Mouse (Mus musculus) liver, embryonic 12.5 days (tissue): ENCODE measurements around the gene Car4. TPM values are rescaled to one million over a fixed set of nuclear protein-coding genes. Genes with fewer than 3 reads are reported as not detected.

Experiments
- ATAC-seq: fragments of 200-750 bp; cut with Nextera tagmentation; 2 replicates; pipeline ENCODE4 v1.8.0; 2017; ENCODE audit warnings: moderate number of reproducible peaks, mild to moderate bottlenecking, moderate library complexity
- H3K27ac ChIP-seq: fragments of 300-500 bp; sonication (generic); 2 replicates; pipeline ENCODE4 v1.5.1; 2016; ENCODE audit warnings: mild to moderate bottlenecking
- H3K27me3 ChIP-seq: fragments of 300-500 bp; sonication (generic); replicated peaks from 2 replicates; pipeline ENCODE4 v1.6.1; 2016; ENCODE audit warnings: mild to moderate bottlenecking, moderate library complexity
- H3K36me3 ChIP-seq: fragments of 300-500 bp; sonication (generic); 2 replicates; pipeline ENCODE4 v1.6.1; 2016; ENCODE audit warnings: mild to moderate bottlenecking, moderate library complexity
- H3K4me1 ChIP-seq: fragments of 300-500 bp; sonication (generic); 2 replicates; pipeline ENCODE4 v1.6.1; 2016
- H3K4me2 ChIP-seq: fragments of 300-500 bp; sonication (generic); 2 replicates; pipeline ENCODE4 v1.6.1; 2016; ENCODE audit warnings: mild to moderate bottlenecking, moderate library complexity
- H3K4me3 ChIP-seq: fragments of 300-500 bp; sonication (generic); 2 replicates; pipeline ENCODE4 v1.5.1; 2016; ENCODE audit warnings: mild to moderate bottlenecking, moderate library complexity
- H3K9ac ChIP-seq: fragments of 300-500 bp; sonication (generic); 2 replicates; pipeline ENCODE4 v1.6.1; 2016; ENCODE audit warnings: mild to moderate bottlenecking, moderate library complexity
- H3K9me3 ChIP-seq: fragments of 300-500 bp; sonication (generic); replicated peaks from 2 replicates; pipeline ENCODE4 v1.6.1; 2016; ENCODE audit warnings: mild to moderate bottlenecking, moderate library complexity
- WGBS: fragments of 180-500 bp; shearing (Covaris S2); methylation state at CpG from one replicate; pipeline ENCODE4 v1.1.7; 2016; ENCODE audit not compliant: insufficient replicate concordance; 5-methylcytosine and 5-hydroxymethylcytosine counted together
- polyA plus RNA-seq: library from polyadenylated mRNA; unstranded; fragments of >200 nt; fragmentation: Nextera tagmentation; extraction: Ambion mirVana; gene quantifications from 2 replicates; pipeline ENCODE4 v1.2.1, GENCODE M21; 2016

Gene Car4
- polyA plus RNA-seq, 1 experiment from 2014 or later, result 3.1 TPM

- H3K4me3 ChIP-seq, result no peak overlapping the region
- no peak overlapping the region for H3K9ac ChIP-seq
- H3K27me3 ChIP-seq, result peaks cover 79% of the 10 kb centered on the region
- ATAC-seq, result no peak
- no peaks in the 10 kb centered on the region for H3K36me3 ChIP-seq
- WGBS, result 34% methylated on average over 5 of the region's 5 CpGs
- no peak overlapping the region for H3K4me2 ChIP-seq
- no peaks in the 10 kb centered on the region for H3K9me3 ChIP-seq
- H3K4me1 ChIP-seq, result peaks cover 26% of the 10 kb centered on the region
- no peak overlapping the region for H3K27ac ChIP-seq
Observed at GRCm38 (mm10) chr11:84959181-84959580, 1.6 kb downstream of the Car4 start.

GRCm38 (mm10) chr11:84959701-84960181 is 2.2 kb downstream of the Car4 start:
- no peak overlapping the region for H3K4me2 ChIP-seq

GRCm38 (mm10) chr11:84960291-84960690 is 2.7 kb downstream of the Car4 start:
- Histone ChIP-seq H3K36me3 (no peaks in the 10 kb centered on the region), H3K27ac (no peak overlapping the region), H3K4me3 (no peak overlapping the region), H3K9me3 (no peaks in the 10 kb centered on the region), H3K27me3 (peaks cover 71% of the 10 kb centered on the region), H3K4me2 (no peak overlapping the region), H3K4me1 (peaks cover 29% of the 10 kb centered on the region), H3K9ac (no peak overlapping the region)
- 29% methylated on average over 3 of the region's 3 CpGs for WGBS
- no peak for ATAC-seq

More at GRCm38 (mm10) chr11:84959701-84960181, 2.2 kb downstream of the Car4 start:
- no peaks in the 10 kb centered on the region for H3K36me3 ChIP-seq
- 13% methylated on average over 9 of the region's 9 CpGs for WGBS
- H3K27me3 ChIP-seq, result peaks cover 77% of the 10 kb centered on the region
- no peak overlapping the region for H3K27ac ChIP-seq
- no peaks in the 10 kb centered on the region for H3K9me3 ChIP-seq
- no peak overlapping the region for H3K4me3 ChIP-seq
- no peak overlapping the region for H3K9ac ChIP-seq
- peaks cover 26% of the 10 kb centered on the region for H3K4me1 ChIP-seq
- ATAC-seq, result no peak

- peaks cover 68% of the 10 kb centered on the region for H3K27me3 ChIP-seq
- ATAC-seq, result no peak
- H3K4me2 ChIP-seq, result no peak overlapping the region
- 40% methylated on average over 6 of the region's 6 CpGs for WGBS
- no peak overlapping the region for H3K4me3 ChIP-seq
- no peaks in the 10 kb centered on the region for H3K36me3 ChIP-seq
- no peaks in the 10 kb centered on the region for H3K9me3 ChIP-seq
- no peak overlapping the region for H3K9ac ChIP-seq
- peaks cover 29% of the 10 kb centered on the region for H3K4me1 ChIP-seq
- H3K27ac ChIP-seq, result no peak overlapping the region
Observed at GRCm38 (mm10) chr11:84960780-84961179, 3.2 kb downstream of the Car4 start.

- Histone ChIP-seq H3K4me3 (no peak overlapping the region), H3K4me2 (no peak overlapping the region), H3K9me3 (no peaks in the 10 kb centered on the region), H3K4me1 (peaks cover 29% of the 10 kb centered on the region), H3K27ac (no peak overlapping the region), H3K36me3 (no peaks in the 10 kb centered on the region), H3K9ac (no peak overlapping the region), H3K27me3 (peaks cover 60% of the 10 kb centered on the region)
- WGBS, result 77% methylated on average over 4 of the region's 4 CpGs
- ATAC-seq, result no peak
Observed at GRCm38 (mm10) chr11:84961571-84961970, 4.0 kb downstream of the Car4 start.

- Histone ChIP-seq H3K9ac (no peak overlapping the region), H3K4me1 (peaks cover 34% of the 10 kb centered on the region), H3K4me3 (no peak overlapping the region), H3K9me3 (no peaks in the 10 kb centered on the region), H3K36me3 (no peaks in the 10 kb centered on the region), H3K27ac (no peak overlapping the region), H3K27me3 (peaks cover 50% of the 10 kb centered on the region), H3K4me2 (no peak overlapping the region)
- 77% methylated on average over 4 of the region's 4 CpGs for WGBS
- ATAC-seq, result no peak
Observed at GRCm38 (mm10) chr11:84962536-84962935, 5.0 kb downstream of the Car4 start.

GRCm38 (mm10) chr11:84963556-84963955 is 6.0 kb downstream of the Car4 start:
- H3K4me2 ChIP-seq, result no peak overlapping the region
- H3K27ac ChIP-seq, result no peak overlapping the region
- 65% methylated on average over 3 of the region's 3 CpGs for WGBS
- H3K9me3 ChIP-seq, result no peaks in the 10 kb centered on the region
- no peaks in the 10 kb centered on the region for H3K36me3 ChIP-seq
- H3K27me3 ChIP-seq, result peaks cover 40% of the 10 kb centered on the region
- H3K4me3 ChIP-seq, result no peak overlapping the region
- no peak overlapping the region for H3K9ac ChIP-seq
- peaks cover 27% of the 10 kb centered on the region for H3K4me1 ChIP-seq
- ATAC-seq, result no peak

- Histone ChIP-seq H3K27ac (no peak overlapping the region), H3K27me3 (peaks cover 9% of the 10 kb centered on the region), H3K9ac (no peak overlapping the region), H3K9me3 (no peaks in the 10 kb centered on the region), H3K4me2 (no peak overlapping the region), H3K4me1 (peaks cover 16% of the 10 kb centered on the region; the same call in 1 of the 2 replicates), H3K4me3 (no peak overlapping the region), H3K36me3 (no peaks in the 10 kb centered on the region)
- WGBS, result 71% methylated on average over 4 of the region's 4 CpGs
- ATAC-seq, result no peak
Observed at GRCm38 (mm10) chr11:84966696-84967095, 9.1 kb downstream of the Car4 start.

GRCm38 (mm10) chr11:84967113-84967512 is 9.5 kb downstream of the Car4 start:
- peaks cover 16% of the 10 kb centered on the region; the same call in 1 of the 2 replicates for H3K4me1 ChIP-seq
- peaks cover 7% of the 10 kb centered on the region; the same call in 1 of the 2 replicates for H3K27me3 ChIP-seq
- ATAC-seq, result no peak
- H3K27ac ChIP-seq, result no peak overlapping the region
- H3K9ac ChIP-seq, result no peak overlapping the region
- H3K4me3 ChIP-seq, result no peak overlapping the region
- H3K4me2 ChIP-seq, result no peak overlapping the region
- H3K9me3 ChIP-seq, result no peaks in the 10 kb centered on the region
- WGBS, result 38% methylated on average over 5 of the region's 5 CpGs
- H3K36me3 ChIP-seq, result no peaks in the 10 kb centered on the region

GRCm38 (mm10) chr11:84968309-84968708 is 10.7 kb downstream of the Car4 start:
- Histone ChIP-seq H3K4me1 (peaks cover 16% of the 10 kb centered on the region; the same call in 1 of the 2 replicates), H3K4me3 (no peak overlapping the region), H3K36me3 (no peaks in the 10 kb centered on the region), H3K9me3 (no peaks in the 10 kb centered on the region), H3K27me3 (no peaks in the 10 kb centered on the region), H3K4me2 (no peak overlapping the region), H3K27ac (no peak overlapping the region), H3K9ac (no peak overlapping the region)
- whole genome bisulfite sequencing, result 57% methylated on average over 4 of the region's 4 CpGs
- ATAC-seq, result no peak

GRCm38 (mm10) chr11:84968775-84969174 is 11.2 kb downstream of the Car4 start:
- H3K4me3 ChIP-seq, result no peak overlapping the region
- no peak for ATAC-seq
- H3K9ac ChIP-seq, result no peak overlapping the region
- no peaks in the 10 kb centered on the region for H3K27me3 ChIP-seq
- no peak overlapping the region for H3K27ac ChIP-seq
- no peak overlapping the region for H3K4me2 ChIP-seq
- H3K4me1 ChIP-seq, result peaks cover 16% of the 10 kb centered on the region; the same call in 1 of the 2 replicates
- WGBS, result 48% methylated on average over 6 of the region's 6 CpGs
- no peaks in the 10 kb centered on the region for H3K36me3 ChIP-seq
- no peaks in the 10 kb centered on the region for H3K9me3 ChIP-seq

GRCm38 (mm10) chr11:84972067-84972466 is 14.5 kb downstream of the Car4 start:
- H3K9ac ChIP-seq, result no peak overlapping the region
- H3K4me3 ChIP-seq, result no peak overlapping the region
- no peaks in the 10 kb centered on the region for H3K36me3 ChIP-seq
- no peak for ATAC-seq
- 0 out of 2 replicates have a peak, but pooled peaks cover 3% of the 10 kb centered on the region for H3K27me3 ChIP-seq
- 0 out of 2 replicates have a peak, but pooled peaks cover 11% of the 10 kb centered on the region for H3K4me1 ChIP-seq
- H3K27ac ChIP-seq, result no peak overlapping the region
- 53% methylated on average over 3 of the region's 3 CpGs for WGBS
- no peak overlapping the region for H3K4me2 ChIP-seq
- H3K9me3 ChIP-seq, result no peaks in the 10 kb centered on the region

- 48% methylated on average over 5 of the region's 5 CpGs for WGBS
- H3K4me1 ChIP-seq, result 0 out of 2 replicates have a peak, but pooled peaks cover 10% of the 10 kb centered on the region
- H3K4me2 ChIP-seq, result no peak overlapping the region
- no peak overlapping the region for H3K9ac ChIP-seq
- H3K27ac ChIP-seq, result no peak overlapping the region
- H3K27me3 ChIP-seq, result 0 out of 2 replicates have a peak, but pooled peaks cover 3% of the 10 kb centered on the region
- no peak overlapping the region for H3K4me3 ChIP-seq
- H3K36me3 ChIP-seq, result no peaks in the 10 kb centered on the region
- no peak for ATAC-seq
- no peaks in the 10 kb centered on the region for H3K9me3 ChIP-seq
Observed at GRCm38 (mm10) chr11:84973661-84974060, 16.1 kb downstream of the Car4 start.
